Mouse (Mus musculus) left cerebral cortex, postnatal 25 days (tissue): Measurements from ENCODE around the gene AC124108.1. TPM values are rescaled to one million over a fixed set of nuclear protein-coding genes. Genes with fewer than 3 reads are reported as not detected.

Experiments used
- DNase-seq, 2 experiments: peaks; one replicate each; pipeline ENCODE4 v3.0.0; 2022; ENCODE audit warnings: low spot score in 2 of 2, mixed read lengths in 1 of 2
- intact Hi-C: fragments of 180-260 bp; cut with DNase I; formaldehyde crosslinking; loops from one replicate; pipeline ENCODE4 v1.15.1; 2025
- total RNA-seq, 2 experiments: library from RNA; stranded (reverse); gene quantifications; 2 replicates each; pipeline ENCODE4 v1.2.3; 2021

Gene AC124108.1
- total RNA-seq, 2 experiments from 2014 or later = 4.7 to 5.8 TPM

DNA sequence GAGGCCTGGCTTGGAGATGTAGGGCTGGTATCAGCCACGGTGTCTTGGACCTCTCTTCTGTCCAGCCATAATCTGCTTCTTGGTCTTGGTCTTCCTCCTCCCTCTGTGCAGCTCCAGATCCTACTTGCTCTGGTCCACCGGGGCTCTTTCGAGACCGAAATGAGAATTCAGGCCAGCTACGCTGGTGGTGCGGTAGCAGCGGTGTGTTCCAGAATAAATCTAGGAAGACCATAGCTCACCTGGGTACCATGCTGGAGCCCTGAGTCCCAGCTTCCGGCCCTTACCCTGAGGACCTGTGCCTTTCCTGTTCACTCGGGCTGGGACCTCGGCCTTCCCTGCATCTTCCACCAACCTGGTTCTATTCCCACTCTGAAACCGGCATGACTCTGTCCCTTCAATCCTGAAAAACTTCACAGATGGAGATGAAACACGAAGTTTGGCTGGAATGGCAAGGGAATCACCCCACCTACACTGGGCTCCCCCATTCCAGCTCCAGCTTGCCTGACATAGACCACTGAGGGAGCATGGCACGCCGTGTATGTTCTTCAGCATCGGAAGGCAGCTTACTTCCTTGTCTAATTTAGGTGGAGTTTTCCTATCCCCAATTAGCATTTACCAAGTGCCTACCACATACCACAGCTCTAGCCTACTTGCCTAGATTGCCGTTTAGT lies 7.3 kb downstream of the AC124108.1 start:
- intact Hi-C loops = no loop called here
- DNase-seq = peak in 1 of 2 experiments; percentile 51

DNA sequence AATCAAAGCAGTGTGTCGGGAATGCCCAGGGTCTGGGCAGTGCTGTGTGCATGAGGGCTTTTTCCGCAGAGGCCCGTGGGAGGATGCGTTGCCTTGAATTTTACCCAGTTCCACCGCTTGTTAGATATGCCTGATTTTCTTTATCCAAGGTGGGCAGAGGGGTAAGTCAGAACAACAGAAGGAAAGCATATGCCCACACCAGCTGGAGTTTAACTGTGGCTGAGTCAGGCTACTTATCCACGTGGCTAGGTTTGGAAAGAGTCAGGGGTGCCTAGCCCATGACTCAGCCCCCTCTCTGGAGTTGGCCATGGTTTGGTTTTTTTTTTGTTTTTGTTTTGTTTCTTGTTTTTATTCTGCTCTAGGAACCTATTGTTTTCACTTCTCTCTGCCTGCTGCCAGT lies 8.0 kb downstream of the AC124108.1 start:
- DNase-seq = peak in 1 of 2 experiments; percentile 78
- intact Hi-C loops = no loop called here

DNA sequence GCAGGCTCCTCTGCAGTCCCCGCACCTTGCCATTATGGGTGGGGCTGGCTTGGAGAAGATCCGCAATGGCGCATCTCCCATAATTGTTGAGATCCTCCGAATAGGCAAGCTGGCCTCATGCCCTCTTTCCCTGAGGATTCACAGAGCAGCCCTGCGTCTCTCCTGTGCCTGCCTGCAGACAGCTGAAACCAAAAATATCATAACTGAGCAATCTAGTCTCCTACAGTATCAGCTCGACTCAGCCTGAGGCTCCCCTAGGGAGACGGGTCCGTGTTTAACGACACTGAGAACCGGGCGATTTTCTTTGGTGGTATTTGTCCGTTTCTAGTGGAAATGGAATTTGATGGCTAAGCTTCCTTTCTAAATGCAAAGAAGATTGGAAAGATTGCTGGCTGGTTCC lies 8.7 kb downstream of the AC124108.1 start:
- DNase-seq = peak in 1 of 2 experiments; percentile 77
- intact Hi-C loops = no loop called here

DNA sequence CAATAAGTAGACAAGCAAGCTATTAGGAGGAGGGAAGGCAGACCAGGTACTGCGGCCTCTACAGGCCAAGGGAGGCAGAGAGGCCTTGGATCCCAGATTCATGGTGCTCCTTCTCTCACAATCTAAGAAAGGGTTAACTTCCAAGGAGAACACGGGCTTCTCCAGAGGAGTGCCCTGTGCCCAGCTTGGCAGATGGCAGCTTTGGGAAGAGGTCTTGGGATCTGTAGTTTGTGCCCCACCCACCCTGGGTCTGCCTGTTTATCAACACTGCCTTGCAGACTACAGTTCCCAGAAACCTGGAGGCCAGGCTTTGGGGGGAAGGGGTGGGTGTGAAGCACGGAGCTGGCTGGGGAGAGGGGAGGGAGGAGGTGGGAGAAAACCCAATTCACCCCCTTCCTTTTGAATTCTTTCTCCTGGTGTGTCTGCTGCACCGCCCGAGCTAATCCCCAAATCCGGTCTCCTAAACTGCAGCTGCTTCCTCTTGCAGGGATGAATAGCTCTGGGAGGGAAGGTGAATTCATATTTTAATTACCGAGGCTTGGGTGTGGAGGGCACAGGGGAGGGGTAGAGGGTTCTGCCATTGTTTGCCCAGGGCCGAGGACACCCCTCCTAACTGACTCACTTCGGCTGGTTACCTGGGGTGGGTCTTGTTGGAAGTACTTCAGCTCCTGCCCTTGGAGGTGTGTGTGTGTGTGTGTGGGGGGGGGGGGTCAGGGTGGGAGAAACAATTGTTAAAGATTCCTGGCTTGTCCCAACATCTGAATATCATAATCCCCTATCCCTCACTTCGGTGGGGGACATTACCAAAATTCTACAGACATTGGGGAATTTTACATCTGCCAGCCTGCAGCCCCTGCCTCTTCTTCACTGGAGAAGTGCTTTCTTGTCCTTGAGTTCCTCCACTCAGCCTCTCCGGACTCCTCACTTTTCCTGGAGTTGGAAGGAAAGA lies 9.6 kb downstream of the AC124108.1 start:
- DNase-seq = peak; percentile 69 to 94
- intact Hi-C loops = no loop called here

DNA sequence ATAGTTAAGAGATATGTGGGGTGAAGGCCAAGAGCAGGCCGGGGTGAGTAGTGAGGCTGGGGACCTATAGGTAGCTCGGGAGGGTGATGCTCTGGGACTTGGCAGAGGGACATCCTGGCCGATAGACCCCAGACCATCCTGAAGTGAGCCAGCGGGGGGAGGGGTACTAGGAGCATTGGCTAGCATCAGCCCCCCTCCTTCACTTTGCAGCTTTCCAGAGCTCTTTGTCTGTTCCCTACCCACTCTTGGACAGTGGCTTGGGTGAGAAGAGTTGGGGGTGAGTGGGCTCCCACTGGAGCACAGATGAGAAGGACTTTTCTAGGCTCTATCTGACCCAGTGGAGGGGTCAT lies 10.2 kb downstream of the AC124108.1 start:
- no peak for DNase-seq
- intact Hi-C loops = no loop called here

DNA sequence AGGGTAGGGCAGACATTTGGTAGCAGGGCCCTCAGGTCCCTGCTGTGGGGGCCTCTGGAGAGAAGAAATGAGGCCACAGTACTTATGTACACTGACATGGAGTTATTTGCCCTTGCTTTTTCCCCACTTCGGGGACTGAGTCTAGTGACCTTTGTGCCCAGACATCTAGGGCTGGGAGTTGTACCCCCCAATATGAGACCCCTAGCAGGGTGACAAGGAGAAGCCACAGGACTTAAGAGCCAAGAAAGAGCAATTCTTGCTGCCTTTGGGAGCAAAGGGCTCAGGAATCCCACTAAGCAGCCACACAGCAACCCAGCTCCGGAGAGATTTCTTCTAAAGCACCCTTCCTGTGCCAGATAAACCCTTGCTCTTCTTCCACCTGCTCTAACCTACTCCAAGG lies 10.7 kb downstream of the AC124108.1 start:
- no peak for DNase-seq
- intact Hi-C loops = no loop called here

DNA sequence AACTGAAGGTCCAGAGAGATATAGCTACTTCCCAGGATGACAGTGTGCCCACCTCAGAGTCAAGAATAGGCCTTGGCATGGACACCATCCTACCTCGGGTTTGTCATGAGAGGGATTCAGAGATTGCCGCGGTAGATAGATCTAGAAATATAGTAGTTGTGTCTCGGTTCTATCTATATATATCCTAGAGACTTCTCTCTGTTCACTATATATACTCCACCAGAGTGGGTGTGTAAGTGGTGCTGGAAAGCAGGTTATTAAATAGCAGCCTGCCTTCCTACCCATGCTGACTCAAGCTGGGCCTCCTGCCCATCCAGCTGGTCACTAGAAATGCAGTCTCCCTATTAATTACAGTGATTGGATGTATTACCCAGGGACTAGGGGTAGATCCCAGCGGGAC lies 11.5 kb downstream of the AC124108.1 start:
- intact Hi-C loops = no loop called here
- DNase-seq = peak; percentile 56 to 88

DNA sequence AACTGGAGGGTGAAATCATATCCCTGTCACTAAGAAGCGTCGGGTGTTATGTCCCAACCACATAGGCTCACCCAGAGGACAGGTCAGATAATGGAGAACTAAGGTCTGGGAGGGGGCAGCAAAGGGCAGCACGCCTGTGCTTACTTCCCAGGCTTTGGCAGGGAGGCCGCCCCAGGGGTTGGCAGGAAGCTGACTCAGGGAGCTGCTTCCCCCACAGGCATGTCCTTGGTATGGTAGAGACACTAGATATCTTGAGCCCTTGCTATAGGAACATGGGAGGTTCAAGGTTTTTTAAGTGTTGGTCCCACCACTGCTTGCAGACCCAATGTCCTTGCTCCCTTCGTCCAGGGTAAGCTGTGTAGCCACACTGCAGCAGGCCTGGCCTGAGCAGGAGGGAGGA lies 14.7 kb downstream of the AC124108.1 start:
- DNase-seq = no peak
- intact Hi-C loops = no loop called here

DNA sequence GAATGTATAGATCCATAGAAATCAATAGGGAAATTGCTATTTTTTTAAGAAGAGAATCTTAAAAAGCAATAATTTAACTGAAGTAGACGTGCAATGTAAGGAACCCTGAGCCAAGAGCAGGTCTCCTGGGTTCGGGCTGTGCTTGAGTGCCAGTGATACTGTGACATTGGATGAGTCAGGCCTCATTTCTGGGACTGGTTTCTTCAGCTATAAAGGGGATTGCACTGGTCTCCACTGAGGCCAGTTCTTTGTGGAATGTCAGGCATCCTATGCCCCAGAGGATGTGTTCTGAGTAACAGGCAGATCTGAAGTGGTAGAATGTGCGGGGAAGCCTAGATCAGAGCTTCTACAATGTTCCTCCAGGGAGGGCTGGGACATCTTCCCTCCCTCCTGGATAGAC lies 15.6 kb downstream of the AC124108.1 start:
- DNase-seq = no peak
- intact Hi-C loops = no loop called here

DNA sequence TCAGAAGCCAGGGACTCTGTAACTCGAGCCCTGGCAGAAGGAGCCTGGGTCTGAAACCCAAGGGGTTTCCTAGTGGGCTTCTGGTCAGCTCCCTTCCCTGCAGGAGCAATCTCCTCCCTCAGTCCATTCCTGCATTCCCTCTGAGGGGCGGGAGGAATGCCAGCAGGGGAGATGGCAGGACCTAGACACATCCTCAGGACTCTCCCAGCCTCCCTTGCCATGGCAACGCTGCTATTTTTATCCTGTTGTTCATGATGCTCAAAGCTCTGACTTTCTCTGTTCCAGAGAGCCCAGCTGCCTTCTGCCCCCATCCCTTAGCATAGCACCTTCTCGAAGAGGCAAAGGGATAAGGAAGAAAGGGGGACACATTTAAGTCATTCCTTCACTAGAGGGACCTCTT lies 16.9 kb downstream of the AC124108.1 start:
- intact Hi-C loops = no loop called here

DNA sequence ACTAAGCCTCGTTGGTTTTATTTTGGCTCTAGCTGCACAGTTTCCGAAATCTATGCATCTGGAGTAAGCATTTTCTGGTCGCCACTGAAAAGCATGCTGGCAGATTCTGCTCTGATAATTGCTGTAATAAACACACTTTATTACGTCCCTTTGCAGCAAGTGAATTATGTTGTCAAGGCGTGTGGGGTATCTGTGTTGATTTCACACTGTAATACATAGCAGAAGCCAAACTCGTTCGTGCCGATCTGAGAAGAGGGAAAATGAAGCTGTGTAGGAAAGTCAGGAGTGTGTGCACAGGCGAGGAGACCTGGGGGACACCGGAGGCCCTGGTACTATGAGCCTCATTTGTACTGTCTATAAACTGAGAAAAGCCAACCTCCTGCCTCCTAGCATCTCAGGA lies 18.1 kb downstream of the AC124108.1 start:
- intact Hi-C loops = no loop called here

More for the DNA sequence above, 16.9 kb downstream of the AC124108.1 start:
- DNase-seq = peak; percentile 58 to 79

DNA sequence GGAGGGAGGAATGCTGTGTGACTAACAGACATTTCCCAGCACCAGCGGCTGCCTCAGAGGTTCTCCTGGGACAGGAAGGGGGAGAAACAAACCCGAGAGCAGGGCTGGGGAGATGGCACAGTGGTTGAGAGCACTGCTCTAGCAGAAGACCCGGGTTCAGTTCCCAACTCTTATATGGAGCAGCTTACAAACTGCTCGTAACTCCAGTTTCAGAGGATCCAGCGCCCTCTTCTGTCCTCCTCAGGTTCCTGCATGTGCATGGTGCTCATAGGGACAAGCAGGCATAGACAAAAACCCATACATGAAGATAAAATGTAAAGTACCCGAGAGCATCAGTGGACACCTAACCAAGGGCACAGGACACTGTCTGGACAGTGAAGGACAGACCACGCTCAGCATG lies 19.7 kb downstream of the AC124108.1 start:
- intact Hi-C loops = loop anchor here (2.0 kb wide), 1 partner anchor 54 kb away; no protein-coding TSS in a partner anchor
- peak in 1 of 2 experiments; percentile 55 for DNase-seq

More for the DNA sequence above, 18.1 kb downstream of the AC124108.1 start:
- DNase-seq = no peak

DNA sequence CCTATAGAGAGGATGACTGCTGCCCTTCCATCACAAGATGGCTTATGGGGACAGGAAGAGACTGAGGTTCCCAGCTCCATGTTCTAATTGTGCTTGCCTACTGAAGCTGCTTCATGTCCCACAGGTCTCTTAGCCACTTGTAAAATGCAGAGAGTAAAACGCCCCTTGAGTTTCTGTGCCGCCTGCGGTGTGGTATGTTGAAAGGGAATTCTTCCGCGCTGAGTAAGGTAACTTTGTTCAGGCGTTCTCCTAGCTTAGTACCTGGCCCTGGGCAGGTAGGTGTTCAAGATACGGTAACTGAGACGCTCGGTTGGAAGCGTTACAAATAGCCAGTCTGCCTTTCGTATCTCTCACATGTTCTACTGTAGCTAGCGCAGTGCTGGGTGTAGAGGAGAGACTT lies 20.4 kb downstream of the AC124108.1 start:
- intact Hi-C loops = loop anchor here (2.0 kb wide), 1 partner anchor 55 kb away; no protein-coding TSS in a partner anchor
- no peak for DNase-seq

DNA sequence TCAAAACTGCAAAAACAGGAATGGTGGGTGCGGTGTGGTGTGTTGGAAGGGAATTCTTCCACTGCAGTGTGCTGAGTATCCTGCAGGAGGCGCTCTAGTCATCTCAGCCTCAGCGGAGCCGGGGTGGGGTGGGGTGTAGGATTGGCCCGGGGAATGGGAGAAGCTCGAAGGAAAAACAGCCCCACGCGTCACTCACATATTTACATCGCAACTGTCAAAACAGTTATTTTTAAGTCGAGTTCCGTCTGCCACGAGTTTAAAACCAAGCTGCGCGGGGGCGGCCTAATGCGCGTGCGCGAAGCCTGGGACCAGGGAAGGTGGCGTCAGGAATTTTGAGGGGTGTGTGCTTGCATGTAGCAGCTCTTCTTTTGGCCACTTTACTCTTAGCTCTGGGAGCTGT lies 21.0 kb downstream of the AC124108.1 start:
- DNase-seq = peak; percentile 87 to 97
- intact Hi-C loops = no loop called here

DNA sequence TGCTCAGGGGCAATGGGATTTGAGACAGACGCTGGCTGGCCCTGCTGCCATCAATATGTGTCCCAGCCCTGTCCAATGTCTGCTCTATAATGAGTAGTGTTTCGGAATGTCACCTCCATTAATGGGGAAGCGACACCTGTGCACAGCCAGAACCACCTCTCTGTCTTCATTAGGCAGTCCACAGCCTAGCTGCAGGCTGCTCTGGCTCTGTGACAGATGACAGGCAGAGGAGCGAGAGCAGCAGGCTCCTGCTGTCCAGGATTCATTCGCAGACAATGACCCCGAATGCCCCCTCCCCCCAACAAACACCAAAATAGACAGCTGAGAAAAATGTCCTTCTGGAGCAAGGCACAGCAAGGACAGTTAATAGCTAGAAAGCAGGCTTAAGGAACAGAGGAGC lies 21.8 kb downstream of the AC124108.1 start:
- intact Hi-C loops = no loop called here
- DNase-seq = no peak

DNA sequence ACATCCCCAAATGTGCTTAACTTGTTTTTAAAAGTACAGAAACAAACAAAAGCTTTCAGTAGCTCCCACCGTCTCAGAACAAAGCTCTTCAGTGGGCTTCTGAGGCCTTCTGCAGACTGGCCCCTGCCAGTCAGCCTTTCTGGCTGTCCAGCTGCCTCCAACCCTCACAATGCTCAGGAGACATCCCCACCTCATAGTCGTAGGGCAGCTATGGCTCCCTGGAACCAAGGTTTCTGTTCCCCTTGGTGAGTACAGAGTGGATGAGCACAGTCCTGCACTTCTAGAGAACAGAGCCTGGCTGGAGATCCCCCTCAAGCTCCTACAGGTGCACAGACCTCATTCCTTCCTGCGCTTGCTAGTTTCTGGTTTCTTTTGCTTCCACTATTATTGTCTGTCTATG lies 25.0 kb downstream of the AC124108.1 start:
- intact Hi-C loops = no loop called here
- DNase-seq = no peak

DNA sequence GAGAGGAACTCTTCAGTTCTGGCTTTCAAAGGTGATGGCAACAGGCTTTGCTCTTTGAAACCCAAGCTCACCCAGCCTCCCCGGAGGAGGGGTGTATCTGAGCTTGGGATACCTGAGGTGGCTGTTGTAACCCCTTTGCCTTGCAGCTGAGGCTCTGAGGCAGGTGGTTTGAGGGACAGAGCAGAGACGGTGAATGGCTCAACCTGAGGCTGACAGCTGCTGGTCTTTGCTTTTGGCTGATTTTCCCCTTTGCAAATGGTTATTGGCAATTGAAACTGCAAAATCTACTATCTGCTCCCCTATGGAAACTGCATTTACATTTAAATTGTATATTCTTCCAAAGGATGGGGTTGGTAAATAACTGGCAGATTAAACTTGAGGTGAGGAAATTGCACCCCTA lies 30.4 kb downstream of the AC124108.1 start:
- DNase-seq = no peak
- intact Hi-C loops = no loop called here

DNA sequence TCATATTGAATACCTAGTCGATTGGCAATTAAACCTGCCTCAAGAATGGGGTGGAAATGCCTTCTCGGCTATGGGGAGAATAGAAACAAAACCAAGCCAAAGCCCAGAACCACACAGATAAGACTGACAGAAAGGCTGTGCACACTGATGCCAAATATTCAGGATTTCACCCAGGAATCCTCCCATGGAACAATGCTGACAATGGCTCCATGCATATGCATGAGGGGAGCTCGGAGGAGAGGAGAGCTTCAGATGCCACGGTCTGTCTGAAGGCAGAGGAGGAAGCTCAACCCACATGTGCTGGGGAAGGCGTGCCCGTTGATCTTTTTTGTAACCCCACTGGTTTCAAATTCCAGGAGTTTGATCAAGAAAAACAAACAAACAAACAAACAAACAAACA lies 30.9 kb downstream of the AC124108.1 start:
- intact Hi-C loops = no loop called here
- no peak for DNase-seq

DNA sequence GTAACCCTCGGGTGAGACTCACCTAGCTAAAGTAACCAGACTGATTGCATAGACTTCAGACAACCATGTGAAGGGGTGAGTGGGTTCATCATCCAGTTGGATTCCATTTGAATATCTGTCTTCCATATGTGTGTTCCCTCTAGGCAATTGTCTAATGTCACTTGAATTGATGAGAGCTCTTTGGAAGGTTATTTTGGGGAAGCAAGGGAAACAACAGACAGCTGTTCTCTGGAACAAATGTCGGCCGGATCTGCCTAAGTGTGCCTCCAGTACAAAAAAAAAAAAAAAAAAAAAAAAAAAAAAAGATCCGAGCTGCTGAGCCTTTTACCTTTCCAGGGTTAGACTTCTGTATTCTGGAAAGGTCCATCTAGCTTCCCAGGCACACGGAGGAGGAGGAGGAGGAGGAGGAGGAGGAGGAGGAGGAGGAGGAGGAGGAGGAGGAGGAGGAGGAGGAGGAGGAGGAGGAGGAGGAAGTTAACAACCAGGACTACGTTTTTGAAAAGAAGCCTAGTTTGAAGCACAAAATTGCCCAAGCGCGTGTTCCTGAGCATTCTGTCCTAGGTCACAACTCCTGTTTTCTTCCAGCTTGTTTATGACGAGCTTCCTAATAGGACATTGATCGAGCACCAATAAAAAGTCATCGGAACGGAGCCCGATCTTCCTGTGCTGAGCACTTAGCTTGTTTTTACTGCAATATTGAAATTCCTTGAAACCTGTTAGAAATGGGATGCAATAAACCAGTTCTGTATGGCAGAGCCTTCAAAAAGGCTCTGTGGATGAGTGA lies 35.2 kb downstream of the AC124108.1 start:
- intact Hi-C loops = no loop called here
- DNase-seq = no peak

DNA sequence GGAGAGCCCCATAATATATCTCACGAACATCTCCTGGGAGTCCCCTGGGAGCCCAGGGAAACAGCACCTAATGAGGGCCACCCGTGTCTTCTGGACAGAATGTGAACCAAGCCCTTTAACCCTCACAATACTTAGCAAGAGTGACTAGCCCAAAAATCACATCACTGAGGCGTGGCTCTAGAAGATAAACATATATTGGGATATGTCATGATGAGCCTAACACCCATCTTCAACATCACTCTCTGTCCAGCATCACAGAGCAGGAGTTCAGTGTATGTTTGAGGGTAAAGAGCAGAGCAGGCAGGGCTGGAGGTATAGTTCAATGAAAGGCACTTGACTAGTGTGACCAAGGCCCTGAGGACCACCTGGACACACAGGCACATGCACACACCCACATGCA lies 38.4 kb downstream of the AC124108.1 start, which contains the start of gene Gm10188:
Gm10188 (minus strand) TSS at position 101 of the 400 bp plus-strand sequence.
- intact Hi-C loops = no loop called here
- no peak for DNase-seq
